Mouse (Mus musculus): ENCODE measurements around the gene Slc25a13.

DNA sequence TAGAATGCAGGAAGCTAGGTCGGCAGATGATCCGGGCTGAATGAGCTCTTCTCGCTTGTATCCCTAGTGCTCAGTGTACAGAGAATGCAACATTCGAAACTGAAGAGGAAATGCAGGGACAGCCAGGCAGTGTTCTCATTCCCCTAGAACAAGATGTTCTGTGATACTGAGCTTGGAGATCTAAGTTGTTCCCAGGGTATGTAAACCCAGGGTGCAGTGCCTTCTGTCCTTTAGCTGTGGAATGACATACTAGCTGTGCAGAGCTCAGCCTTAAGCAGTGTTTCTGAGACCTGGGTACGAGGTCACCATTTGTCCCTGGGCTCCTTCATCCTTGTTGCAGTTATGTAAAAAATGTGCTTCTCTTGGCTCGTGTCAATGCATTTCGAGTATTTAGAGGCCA is 25.1 kb upstream of the Slc25a13 start:
- TF ChIP-seq CTCF (IDR thresholded peaks at IDR 0.05; ENCODE audit: insufficient read depth, low read depth, low read length) (no peak), POLR2A (IDR thresholded peaks at IDR 0.05; ENCODE audit: insufficient read depth, low read depth, low read length) (no peak)
